Mouse (Mus musculus): ENCODE measurements around the gene Sbf2.
A peak's percentile ranks its signal among the peaks of the same experiment; 100 is the strongest.

The Sbf2 gene

GRCm38 (mm10) chr7:110270455-110270854 lies 344.3 kb downstream of the Sbf2 start:
- DNase-seq: peak; percentile 59

GRCm38 (mm10) chr7:110269777-110270176 lies 344.9 kb downstream of the Sbf2 start:
- DNase-seq: no peak

GRCm38 (mm10) chr7:110268511-110268910 lies 346.2 kb downstream of the Sbf2 start:
- DNase-seq: no peak

GRCm38 (mm10) chr7:110267994-110268393 lies 346.7 kb downstream of the Sbf2 start:
- no peak for DNase-seq

- no peak for DNase-seq
Observed at GRCm38 (mm10) chr7:110267014-110267413, 347.7 kb downstream of the Sbf2 start.

GRCm38 (mm10) chr7:110265796-110266195 lies 348.9 kb downstream of the Sbf2 start:
- DNase-seq: peak; percentile 96

GRCm38 (mm10) chr7:110263474-110263873 lies 351.2 kb downstream of the Sbf2 start:
- no peak for DNase-seq

- DNase-seq: peak; percentile 53
Observed at GRCm38 (mm10) chr7:110262661-110263060, 352.1 kb downstream of the Sbf2 start.

- no peak for DNase-seq
Observed at GRCm38 (mm10) chr7:110261807-110262206, 352.9 kb downstream of the Sbf2 start.

- peak; percentile 90 for DNase-seq
Observed at GRCm38 (mm10) chr7:110259966-110260711, 354.6 kb downstream of the Sbf2 start.

GRCm38 (mm10) chr7:110258196-110258950 lies 356.3 kb downstream of the Sbf2 start:
- no peak for DNase-seq
